Mouse (Mus musculus) c-Kit-negative CD71-positive TER-119-positive erythroid progenitor cells, embryonic 14.5 days (primary cell): ENCODE data around the gene Krtap6-5.
"Not testable (repeated sequence)": the region's sequence is repeated elsewhere in the genome, so short reads cannot be mapped to it uniquely, and the experiment has no call there.

Source experiments
- DNase-seq: peaks from one replicate; pipeline ENCODE4 v3.0.0-alpha.2; 2013; ENCODE audit warnings: low read depth, low spot score

Gene Krtap6-5

DNA sequence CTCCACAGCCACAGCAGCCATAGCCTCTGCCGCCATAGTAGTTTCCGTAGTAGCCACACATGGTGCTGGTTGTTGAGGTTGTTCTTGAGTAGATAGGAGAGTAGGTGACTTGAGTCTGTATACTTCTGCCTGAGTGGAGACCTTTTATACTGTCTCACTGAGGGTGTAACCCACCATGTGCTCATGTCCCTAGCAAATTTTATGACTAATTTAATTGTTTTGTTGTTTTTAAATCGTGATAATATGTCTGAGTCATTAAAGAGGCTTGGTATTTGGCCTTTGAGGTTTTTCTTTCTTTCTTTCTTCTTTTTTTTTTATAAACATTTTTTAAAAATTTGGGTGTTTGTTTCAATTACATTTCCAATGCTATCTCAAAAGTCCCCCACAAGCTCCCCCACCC lies at the start of gene Krtap6-5:
Gene Krtap6-5 (minus strand): TSS at position 101 of the 400 bp plus-strand sequence.
- no peak for DNase-seq

DNA sequence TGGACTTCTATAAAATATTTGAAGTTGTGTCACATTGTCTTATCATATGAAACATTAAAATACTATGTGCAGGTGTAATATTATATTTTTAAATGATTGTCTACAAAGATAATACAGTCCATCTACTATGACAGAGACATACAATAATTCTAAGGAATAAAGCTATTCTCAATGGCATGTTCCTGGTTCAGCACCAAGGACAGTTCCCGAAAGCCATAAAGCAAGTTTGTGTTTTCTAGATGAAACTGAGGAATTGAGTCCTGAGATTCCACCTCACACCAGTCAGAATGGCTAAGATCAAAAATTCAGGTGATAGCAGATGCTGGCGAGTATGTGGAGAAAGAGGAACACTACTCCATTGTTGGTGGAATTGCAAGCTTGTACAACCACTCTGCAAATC lies 23.4 kb upstream of the Krtap6-5 start:
- not testable (repeated sequence) for DNase-seq

DNA sequence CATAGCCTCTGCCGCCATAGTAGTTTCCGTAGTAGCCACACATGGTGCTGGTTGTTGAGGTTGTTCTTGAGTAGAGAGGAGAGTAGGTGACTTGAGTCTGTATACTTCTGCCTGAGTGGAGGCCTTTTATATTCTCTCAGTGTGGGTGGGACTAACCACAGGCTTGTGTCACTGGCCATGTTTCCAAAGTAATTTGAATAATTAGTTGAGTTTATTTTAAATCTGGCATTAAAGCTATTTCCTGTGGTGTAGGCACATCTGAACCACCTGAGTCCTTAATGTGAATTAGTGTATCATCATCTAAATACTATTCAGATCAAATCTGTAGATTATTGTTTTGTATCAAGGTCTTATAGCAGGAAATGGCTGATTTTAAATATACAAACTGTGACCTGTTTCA lies 16.2 kb upstream of the Krtap6-5 start, which contains the start of gene 1110025L11Rik:
Gene 1110025L11Rik (minus strand): TSS at position 101 of the 400 bp plus-strand sequence.
- not testable (repeated sequence) for DNase-seq

- not testable (repeated sequence) for DNase-seq
Observed at GRCm38 (mm10) chr16:89041372-89041771, 6.3 kb downstream of the Krtap6-5 start, which contains the start of gene Gm10228. Gm10228 (minus strand) TSS chr16:89041472.

GRCm38 (mm10) chr16:89031399-89031798 lies 16.3 kb downstream of the Krtap6-5 start, which contains the start of gene Krtap6-1:
Krtap6-1 (plus strand) TSS chr16:89031699.
- not testable (repeated sequence) for DNase-seq

DNA sequence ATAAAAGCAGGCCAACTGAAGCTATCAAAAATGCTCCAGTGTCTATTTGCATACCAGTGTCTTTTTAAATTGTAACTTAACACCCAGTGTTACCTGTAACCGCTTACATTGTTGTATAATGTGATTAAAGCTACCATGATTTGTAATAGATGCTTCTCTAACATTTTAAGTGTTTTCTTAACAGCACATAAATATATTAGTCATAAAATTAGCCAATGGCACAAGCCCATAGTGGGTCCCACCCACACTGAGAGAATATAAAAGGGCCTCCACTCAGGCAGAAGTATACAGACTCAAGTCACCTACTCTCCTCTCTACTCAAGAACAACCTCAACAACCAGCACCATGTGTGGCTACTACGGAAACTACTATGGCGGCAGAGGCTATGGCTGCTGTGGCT lies 32.7 kb downstream of the Krtap6-5 start, which contains the start of gene Gm10229:
Gene Gm10229 (plus strand): TSS at position 301 of the 400 bp plus-strand sequence.
- DNase-seq, result not testable (repeated sequence)

DNA sequence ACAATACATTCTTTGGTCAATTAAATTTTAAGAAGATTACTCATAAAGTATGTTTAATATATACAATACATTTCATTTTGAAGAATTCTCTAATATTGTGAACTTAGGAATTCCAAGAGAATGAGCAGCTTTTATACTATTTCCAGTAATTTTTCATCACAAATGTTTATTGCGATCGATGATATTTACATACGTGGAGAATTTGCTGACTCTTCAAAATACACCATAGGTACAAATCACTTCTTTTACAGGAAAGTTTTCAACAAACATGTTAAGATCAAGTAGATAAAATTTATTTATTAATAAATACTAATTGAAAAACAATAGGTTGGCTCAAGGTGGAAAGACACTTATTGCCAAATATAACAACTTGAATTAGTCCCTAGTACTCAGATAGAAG lies 33.7 kb downstream of the Krtap6-5 start:
- no peak for DNase-seq

DNA sequence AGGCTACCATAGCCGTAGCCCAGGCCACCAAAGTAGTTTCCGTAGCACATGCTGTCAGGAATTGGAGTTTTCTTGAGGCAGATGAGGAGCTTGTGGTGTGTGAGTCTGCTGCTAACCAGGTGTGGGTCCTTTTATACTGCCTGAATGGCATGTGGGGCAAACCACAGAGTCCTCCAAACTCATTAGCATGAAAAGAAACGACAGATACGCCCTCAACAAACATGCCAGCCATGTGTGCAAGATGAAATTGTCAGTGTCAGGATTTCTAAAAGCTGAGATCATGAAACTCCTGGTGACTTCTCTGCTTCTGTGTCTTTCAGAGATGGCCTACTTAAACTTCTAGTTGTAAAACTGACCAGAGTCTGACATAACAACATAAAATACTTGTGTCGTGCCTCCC lies 37.0 kb downstream of the Krtap6-5 start, which contains the start of gene Krtap22-2:
Gene Krtap22-2 (minus strand): TSS at position 101 of the 400 bp plus-strand sequence.
- DNase-seq, result no peak
